Mouse (Mus musculus): ENCODE data around the gene Olfr1287. TPM values are rescaled to one million over a fixed set of nuclear protein-coding genes. Genes with fewer than 3 reads are reported as not detected.

Olfr1287 gene
- not detected in 2 replicates for polyA plus RNA-seq (2015; fragmentation: Nextera tagmentation; extraction: Ambion mirVana)

DNA sequence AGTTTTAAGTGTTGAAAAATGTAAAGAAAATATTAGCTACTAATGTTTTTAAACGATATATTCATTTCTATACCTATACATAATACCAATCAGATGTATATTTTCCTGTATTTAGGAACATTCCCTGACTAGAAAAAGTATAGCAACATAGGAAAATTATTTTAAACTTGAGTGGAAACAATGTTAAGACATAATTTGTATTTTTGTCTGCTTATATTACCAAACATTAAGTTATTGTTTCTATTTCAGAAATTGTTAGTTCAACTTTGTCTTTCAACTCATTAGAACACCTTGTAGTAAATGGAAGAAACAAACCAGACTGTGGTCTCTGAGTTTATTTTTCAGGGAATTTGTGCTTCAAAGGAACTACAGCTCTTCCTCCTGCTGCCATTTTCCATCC lies at the start of gene Olfr1287:
TSS of gene Olfr1287 (plus strand) at position 301 of the 400 bp plus-strand sequence.
- H3K27me3 ChIP-seq = no peaks in the 10 kb centered on the region
- H3K9ac ChIP-seq = no peak within 1 kb of the TSS
- no peaks in the 10 kb centered on the region for H3K36me3 ChIP-seq
- WGBS (ENCODE audit: insufficient replicate concordance) = 45% methylated on average over 1 of the region's 1 CpGs
- no peak within 1 kb of the TSS for H3K27ac ChIP-seq
- H3K4me1 ChIP-seq (replicated peaks) = no peaks in the 10 kb centered on the region
- DNase-seq = no peak
- H3K9me3 ChIP-seq (replicated peaks) = no peaks in the 10 kb centered on the region
- no peak within 1 kb of the TSS for H3K4me2 ChIP-seq
- no peak for ATAC-seq (ENCODE audit: low read depth)
- no peak within 1 kb of the TSS for H3K4me3 ChIP-seq (replicated peaks)

DNA sequence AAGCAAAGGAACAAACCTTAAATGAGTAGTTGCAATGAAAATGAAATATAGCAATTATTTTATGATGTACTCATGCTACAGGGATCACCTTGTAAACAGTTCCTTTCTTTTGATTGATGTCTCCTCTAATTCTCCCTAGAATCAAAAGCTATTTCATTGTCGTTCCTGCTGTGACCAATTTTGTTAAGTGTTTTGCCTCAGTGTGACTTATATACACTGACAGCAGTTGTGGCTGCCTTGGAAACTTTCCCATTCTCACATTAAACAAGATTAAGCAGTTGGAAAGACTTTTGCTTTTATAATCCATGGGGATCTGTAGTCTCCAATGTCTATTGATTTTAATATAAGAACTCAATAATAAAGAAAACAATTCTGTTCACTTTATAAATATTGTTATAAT lies 26.0 kb upstream of the Olfr1287 start, which contains the start of gene Olfr1286:
TSS of gene Olfr1286 (minus strand) at position 185 of the 400 bp plus-strand sequence.
- H3K27me3 ChIP-seq = no peaks in the 10 kb centered on the region
- no peaks in the 10 kb centered on the region for H3K4me1 ChIP-seq (replicated peaks)
- H3K9ac ChIP-seq = no peak within 1 kb of the TSS
- no peaks in the 10 kb centered on the region for H3K36me3 ChIP-seq
- no peaks in the 10 kb centered on the region for H3K9me3 ChIP-seq (replicated peaks)
- DNase-seq = no peak
- H3K4me3 ChIP-seq (replicated peaks) = no peak within 1 kb of the TSS
- H3K4me2 ChIP-seq = no peak within 1 kb of the TSS
- no peak for ATAC-seq (ENCODE audit: low read depth)
- 62% methylated on average over 1 of the region's 1 CpGs for WGBS (ENCODE audit: insufficient replicate concordance)
- no peak within 1 kb of the TSS for H3K27ac ChIP-seq

DNA sequence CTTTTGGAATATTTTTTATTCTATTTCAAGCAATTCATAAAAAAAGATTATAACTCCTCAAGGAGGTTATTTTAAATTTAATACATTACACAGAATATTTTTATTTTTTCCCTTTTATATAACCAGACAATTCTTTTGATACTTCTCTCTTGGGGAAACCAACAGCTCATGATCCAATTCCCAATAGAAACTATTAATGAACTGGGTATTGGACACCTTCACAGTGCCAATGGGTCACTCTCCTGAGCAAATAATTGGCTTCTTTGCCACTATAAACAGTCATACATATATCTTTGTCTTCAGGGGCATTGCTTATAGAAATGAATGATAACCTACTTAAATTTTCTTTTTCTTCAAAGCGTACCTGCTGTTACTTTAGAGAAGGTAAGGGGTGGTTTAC lies 24.9 kb downstream of the Olfr1287 start, which contains the start of gene Olfr1288:
TSS of gene Olfr1288 (plus strand) at position 301 of the 400 bp plus-strand sequence.
- H3K27ac ChIP-seq = no peak within 1 kb of the TSS
- H3K36me3 ChIP-seq = no peaks in the 10 kb centered on the region
- H3K4me3 ChIP-seq (replicated peaks) = no peak within 1 kb of the TSS
- 79% methylated on average over 1 of the region's 1 CpGs for WGBS (ENCODE audit: insufficient replicate concordance)
- H3K9ac ChIP-seq = no peak within 1 kb of the TSS
- ATAC-seq (ENCODE audit: low read depth) (no peak), DNase-seq (no peak)
- no peaks in the 10 kb centered on the region for H3K4me1 ChIP-seq (replicated peaks)
- no peaks in the 10 kb centered on the region for H3K27me3 ChIP-seq
- no peaks in the 10 kb centered on the region for H3K9me3 ChIP-seq (replicated peaks)
- H3K4me2 ChIP-seq = no peak within 1 kb of the TSS

DNA sequence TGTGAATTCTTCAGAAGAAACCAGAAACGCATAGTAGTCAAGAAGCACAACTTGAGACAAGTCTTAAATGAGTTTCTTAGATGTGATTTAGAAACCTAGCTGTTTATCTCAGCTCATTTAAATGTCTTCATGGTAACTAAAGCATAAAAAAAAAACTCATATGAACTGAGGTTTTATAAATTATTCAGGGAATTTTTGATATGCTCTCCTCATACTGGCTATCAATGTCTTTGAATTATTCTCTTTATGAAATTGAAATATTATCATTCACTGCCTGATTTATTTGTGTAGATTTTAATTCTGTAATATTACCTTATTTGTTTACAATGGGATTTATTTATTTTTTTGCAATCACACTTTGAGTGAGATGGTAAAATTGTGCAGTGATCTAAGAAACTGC lies 31.6 kb downstream of the Olfr1287 start, which contains the start of gene Olfr1289:
TSS of gene Olfr1289 (plus strand) at position 301 of the 400 bp plus-strand sequence.
- WGBS (ENCODE audit: insufficient replicate concordance) = 55% methylated on average over 1 of the region's 1 CpGs
- no peak within 1 kb of the TSS for H3K9ac ChIP-seq
- H3K27ac ChIP-seq = no peak within 1 kb of the TSS
- H3K27me3 ChIP-seq = no peaks in the 10 kb centered on the region
- H3K9me3 ChIP-seq (replicated peaks) = no peaks in the 10 kb centered on the region
- H3K36me3 ChIP-seq = no peaks in the 10 kb centered on the region
- H3K4me1 ChIP-seq (replicated peaks) = no peaks in the 10 kb centered on the region
- ATAC-seq (ENCODE audit: low read depth) (no peak), DNase-seq (no peak)
- H3K4me2 ChIP-seq = no peak within 1 kb of the TSS
- H3K4me3 ChIP-seq (replicated peaks) = no peak within 1 kb of the TSS

DNA sequence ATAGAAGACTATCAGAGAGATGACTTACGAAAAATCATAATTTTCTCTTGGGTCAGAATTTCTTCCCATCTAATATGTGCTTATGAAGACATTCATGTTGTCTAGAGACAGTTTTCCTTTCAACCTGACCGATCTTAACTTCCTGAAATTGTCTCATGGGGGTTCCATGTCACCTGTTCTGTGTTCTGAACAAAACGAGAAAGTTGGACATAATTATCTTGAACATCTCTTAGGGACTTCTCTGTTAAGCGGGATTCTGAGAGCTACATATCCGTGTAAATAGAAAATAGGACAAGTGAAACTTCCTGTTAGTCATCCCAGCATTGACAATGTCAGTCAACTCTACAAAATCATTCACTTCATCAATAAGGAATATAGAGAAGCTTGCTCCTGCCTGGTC lies 44.8 kb downstream of the Olfr1287 start, which contains the start of gene Olfr1290:
TSS of gene Olfr1290 (minus strand) at position 101 of the 400 bp plus-strand sequence.
- WGBS (ENCODE audit: insufficient replicate concordance) = 57% methylated on average over 5 of the region's 5 CpGs
- Histone ChIP-seq H3K4me1 (replicated peaks) (no peaks in the 10 kb centered on the region), H3K27me3 (no peaks in the 10 kb centered on the region), H3K4me2 (no peak within 1 kb of the TSS), H3K4me3 (replicated peaks) (no peak within 1 kb of the TSS), H3K9me3 (replicated peaks) (no peaks in the 10 kb centered on the region), H3K27ac (no peak within 1 kb of the TSS), H3K36me3 (no peaks in the 10 kb centered on the region), H3K9ac (no peak within 1 kb of the TSS)
- ATAC-seq (ENCODE audit: low read depth) (no peak), DNase-seq (no peak)

DNA sequence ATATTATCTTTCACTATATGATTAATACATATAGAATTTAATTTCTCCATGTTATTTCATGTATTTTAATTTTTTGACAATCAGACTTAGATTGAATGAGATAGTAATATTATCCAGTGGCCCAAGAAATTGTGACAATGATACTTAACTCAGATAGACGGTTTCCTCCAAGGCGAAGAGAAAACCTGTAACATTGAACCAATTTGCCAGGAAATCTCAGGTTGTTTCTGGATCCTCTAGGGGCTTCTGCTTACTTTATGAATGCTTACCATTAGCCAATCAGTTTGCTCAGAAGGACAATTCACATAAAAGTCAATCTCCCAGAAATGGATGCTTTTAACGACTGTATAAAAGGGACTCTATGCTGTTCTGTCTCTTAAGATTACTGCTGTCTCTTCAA lies 47.9 kb downstream of the Olfr1287 start, which contains the start of gene Olfr1291-ps1:
TSS of gene Olfr1291-ps1 (plus strand) at position 301 of the 400 bp plus-strand sequence.
- Histone ChIP-seq H3K27me3 (no peaks in the 10 kb centered on the region), H3K4me2 (no peak within 1 kb of the TSS), H3K9me3 (replicated peaks) (no peaks in the 10 kb centered on the region), H3K9ac (no peak within 1 kb of the TSS), H3K27ac (no peak within 1 kb of the TSS), H3K4me3 (replicated peaks) (no peak within 1 kb of the TSS), H3K36me3 (no peaks in the 10 kb centered on the region), H3K4me1 (replicated peaks) (no peaks in the 10 kb centered on the region)
- no peak for ATAC-seq (ENCODE audit: low read depth)
- WGBS (ENCODE audit: insufficient replicate concordance) = 67% methylated on average over 3 of the region's 3 CpGs
- no peak for DNase-seq

Other genes with a start within 250 kb of the Olfr1287 start
- gene 4930430A15Rik, start 219.5 kb upstream of the Olfr1287 start, polyA plus RNA-seq (2015; fragmentation: Nextera tagmentation; extraction: Ambion mirVana) = not detected in 2 replicates
- gene Olfr1275, start 213.9 kb upstream of the Olfr1287 start, polyA plus RNA-seq (2015; fragmentation: Nextera tagmentation; extraction: Ambion mirVana) = not detected in 2 replicates
- gene Olfr1276, start 194.6 kb upstream of the Olfr1287 start, polyA plus RNA-seq (2015; fragmentation: Nextera tagmentation; extraction: Ambion mirVana) = not detected in 2 replicates
- not detected in 2 replicates for gene Olfr1277, start 175.0 kb upstream of the Olfr1287 start, polyA plus RNA-seq (2015; fragmentation: Nextera tagmentation; extraction: Ambion mirVana)
- gene Olfr1278, start 159.0 kb upstream of the Olfr1287 start, polyA plus RNA-seq (2015; fragmentation: Nextera tagmentation; extraction: Ambion mirVana) = not detected in 2 replicates
- gene Olfr1279, start 148.5 kb upstream of the Olfr1287 start, polyA plus RNA-seq (2015; fragmentation: Nextera tagmentation; extraction: Ambion mirVana) = not detected in 2 replicates
- gene Olfr1280, start 135.1 kb upstream of the Olfr1287 start, polyA plus RNA-seq (2015; fragmentation: Nextera tagmentation; extraction: Ambion mirVana) = not detected in 2 replicates
- gene Olfr1281, start 122.6 kb upstream of the Olfr1287 start, polyA plus RNA-seq (2015; fragmentation: Nextera tagmentation; extraction: Ambion mirVana) = not detected in 2 replicates
- gene Olfr1282, start 113.1 kb upstream of the Olfr1287 start, polyA plus RNA-seq (2015; fragmentation: Nextera tagmentation; extraction: Ambion mirVana) = not detected in 2 replicates
- not detected in 2 replicates for gene Olfr1283, start 82.4 kb upstream of the Olfr1287 start, polyA plus RNA-seq (2015; fragmentation: Nextera tagmentation; extraction: Ambion mirVana)
- gene Olfr1284, start 73.6 kb upstream of the Olfr1287 start, polyA plus RNA-seq (2015; fragmentation: Nextera tagmentation; extraction: Ambion mirVana) = not detected in 2 replicates
- gene Olfr1286, start 26.0 kb upstream of the Olfr1287 start, polyA plus RNA-seq (2015; fragmentation: Nextera tagmentation; extraction: Ambion mirVana) = not detected in 2 replicates
- gene Olfr1288, start 25.0 kb downstream of the Olfr1287 start, polyA plus RNA-seq (2015; fragmentation: Nextera tagmentation; extraction: Ambion mirVana) = not detected in 2 replicates
- gene Olfr1289, start 31.7 kb downstream of the Olfr1287 start, polyA plus RNA-seq (2015; fragmentation: Nextera tagmentation; extraction: Ambion mirVana) = not detected in 2 replicates
- not detected in 2 replicates for gene Olfr1290, start 44.7 kb downstream of the Olfr1287 start, polyA plus RNA-seq (2015; fragmentation: Nextera tagmentation; extraction: Ambion mirVana)
- gene Olfr1291-ps1, start 48.0 kb downstream of the Olfr1287 start, polyA plus RNA-seq (2015; fragmentation: Nextera tagmentation; extraction: Ambion mirVana) = not detected in 2 replicates
- not detected in 2 replicates for gene Olfr1293-ps, start 76.1 kb downstream of the Olfr1287 start, polyA plus RNA-seq (2015; fragmentation: Nextera tagmentation; extraction: Ambion mirVana)
- gene Olfr1294, start 91.1 kb downstream of the Olfr1287 start, polyA plus RNA-seq (2015; fragmentation: Nextera tagmentation; extraction: Ambion mirVana) = not detected in 2 replicates
- gene Olfr1295, start 120.5 kb downstream of the Olfr1287 start, polyA plus RNA-seq (2015; fragmentation: Nextera tagmentation; extraction: Ambion mirVana) = not detected in 2 replicates
- gene Olfr1297, start 177.4 kb downstream of the Olfr1287 start, polyA plus RNA-seq (2015; fragmentation: Nextera tagmentation; extraction: Ambion mirVana) = not detected in 2 replicates
- gene Olfr1298, start 200.1 kb downstream of the Olfr1287 start, polyA plus RNA-seq (2015; fragmentation: Nextera tagmentation; extraction: Ambion mirVana) = not detected in 2 replicates
- gene Olfr1299, start 212.3 kb downstream of the Olfr1287 start, polyA plus RNA-seq (2015; fragmentation: Nextera tagmentation; extraction: Ambion mirVana) = not detected in 2 replicates